Mouse (Mus musculus): ENCODE results near the gene 4930503B20Rik.

4930503B20Rik gene

DNA sequence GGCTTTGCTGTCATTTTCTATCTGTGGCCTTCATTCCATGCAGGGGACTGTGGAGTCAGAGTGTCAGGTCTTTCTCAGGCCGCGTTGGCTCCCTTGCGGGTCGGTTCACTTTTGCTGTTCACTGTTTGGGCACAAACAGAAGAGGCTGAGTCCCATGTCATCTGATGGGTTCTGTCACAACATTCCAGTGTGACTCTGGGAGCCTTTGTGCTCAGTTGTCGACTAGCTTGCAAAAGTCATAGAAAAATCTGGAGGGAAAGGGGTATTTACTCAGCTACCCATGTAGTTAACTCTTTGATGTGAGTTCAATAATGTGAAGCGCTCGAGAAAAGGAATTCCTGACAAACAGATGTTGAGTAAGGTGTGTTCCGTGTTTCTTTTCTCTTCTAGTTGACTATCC is 54.7 kb downstream of the 4930503B20Rik start:
- DNase-seq, result no peak

DNA sequence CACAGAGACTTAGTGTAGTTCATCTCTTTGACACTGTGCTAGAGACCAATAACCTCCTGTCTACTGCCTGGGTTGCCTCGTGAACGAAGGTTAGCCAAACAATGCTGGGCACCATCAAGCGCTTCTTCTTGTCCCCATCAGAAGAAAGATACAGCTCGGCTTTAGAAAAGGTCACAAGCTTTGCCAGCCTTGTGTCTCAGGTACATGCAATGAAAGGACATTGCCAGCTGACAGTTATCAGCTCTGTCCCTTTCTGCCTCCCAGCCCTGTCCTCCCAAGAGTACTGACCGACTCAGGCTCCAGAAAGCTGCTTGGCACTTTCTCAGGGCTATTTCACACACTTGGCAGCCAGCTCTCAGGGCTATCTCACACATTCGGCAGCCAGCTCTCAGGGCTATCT is 55.7 kb downstream of the 4930503B20Rik start:
- no peak for DNase-seq

Data from cerebellum, adult 8-10 months (tissue).